18 mouse cellular contexts compared by ENCODE assay signal in genomic region chr11:113263971-113264370, GRCm38 (mm10).
"Had no signal": no experiment of that assay in that cellular context is flagged by ENCODE, and none has a peak within 500 bp of the region (broad histone marks: within the 10 kb centered on the region; RNA-seq: fewer than 3 reads in every experiment).

No protein-coding gene starts in this region.

- H3K9me3 ChIP-seq: midbrain, embryonic 10.5 days; midbrain, embryonic 12.5 days; neural tube, embryonic 13.5 days; neural tube, embryonic 15.5 days had no signal

- H3K9ac ChIP-seq: lung, embryonic 14.5 days; midbrain, embryonic 12.5 days; neural tube, embryonic 13.5 days; neural tube, embryonic 15.5 days had no signal

- H3K36me3 ChIP-seq: midbrain, embryonic 10.5 days; midbrain, embryonic 12.5 days; neural tube, embryonic 13.5 days; neural tube, embryonic 15.5 days had no signal

- H3K4me3 ChIP-seq: midbrain, embryonic 10.5 days; midbrain, embryonic 12.5 days; myocyte; neural tube, embryonic 13.5 days; neural tube, embryonic 15.5 days had no signal

- DNase-seq: lung, embryonic 14.5 days; lung, postnatal 10 days; lung, postnatal 4 days; midbrain, embryonic 14.5 days; retina, postnatal 1 day; right cerebral cortex, adult 18-20 months; right cerebral cortex, postnatal 25 days; right cerebral cortex, postnatal 4 days; spleen, adult 18-20 months; thymus, adult 18-20 months; thymus, postnatal 14 days; thymus, postnatal 36 days had no signal

- H3K27me3 ChIP-seq: neural tube, embryonic 13.5 days; neural tube, embryonic 15.5 days had no signal

- H3K27ac ChIP-seq: midbrain, embryonic 10.5 days; midbrain, embryonic 12.5 days; neural tube, embryonic 13.5 days; neural tube, embryonic 15.5 days had no signal

- ATAC-seq: midbrain, embryonic 16.5 days had no signal

- H3K4me2 ChIP-seq: lung, embryonic 14.5 days; midbrain, embryonic 12.5 days; neural tube, embryonic 13.5 days; neural tube, embryonic 15.5 days had no signal
